Mouse (Mus musculus) limb, embryonic 13.5 days (tissue): ENCODE measurements at regions not wholly inside any gene's neighbourhood (a gene's known extent, or its start where the extent isn't known, plus 50 kb on each side); places are given as distances from the start of the nearest gene placed in this dataset.
A peak's percentile ranks its signal among the peaks of the same experiment; 100 is the strongest.

Experiments used
- ATAC-seq: fragments of 200-750 bp; cut with Nextera tagmentation; 2 replicates; pipeline ENCODE4 v1.8.0; 2017; ENCODE audit warnings: low read depth, moderate number of reproducible peaks, moderate TSS enrichment; ENCODE audit not compliant: low FRiP score
- H3K27ac ChIP-seq: fragments of 300-500 bp; sonication (generic); 2 replicates; pipeline ENCODE4 v1.5.1; 2015; ENCODE audit warnings: inconsistent platforms, mild to moderate bottlenecking, moderate library complexity
- H3K27me3 ChIP-seq: fragments of 300-500 bp; sonication (generic); 2 replicates; pipeline ENCODE4 v1.6.1; 2015; ENCODE audit warnings: mild to moderate bottlenecking, inconsistent platforms
- H3K36me3 ChIP-seq: fragments of 300-500 bp; sonication (generic); 2 replicates; pipeline ENCODE4 v1.6.1; 2015; ENCODE audit warnings: inconsistent platforms, mild to moderate bottlenecking, moderate library complexity
- H3K4me1 ChIP-seq: fragments of 300-500 bp; sonication (generic); 2 replicates; pipeline ENCODE4 v1.6.1; 2015; ENCODE audit warnings: inconsistent platforms
- H3K4me2 ChIP-seq: fragments of 300-500 bp; sonication (generic); replicated peaks from 2 replicates; pipeline ENCODE4 v1.6.1; 2015; ENCODE audit warnings: inconsistent platforms, mild to moderate bottlenecking, moderate library complexity
- H3K4me3 ChIP-seq: fragments of 300-500 bp; sonication (generic); 2 replicates; pipeline ENCODE4 v1.5.1; 2015; ENCODE audit warnings: moderate library complexity, mild to moderate bottlenecking, inconsistent platforms
- H3K9ac ChIP-seq: fragments of 300-500 bp; sonication (generic); 2 replicates; pipeline ENCODE4 v1.6.1; 2015; ENCODE audit warnings: mild to moderate bottlenecking, inconsistent platforms
- H3K9me3 ChIP-seq: fragments of 300-500 bp; sonication (generic); 2 replicates; pipeline ENCODE4 v1.6.1; 2016; ENCODE audit warnings: inconsistent platforms
- whole genome bisulfite sequencing: fragments of 180-500 bp; shearing (Covaris S2); methylation state at CpG from one replicate; pipeline ENCODE4 v1.1.7; 2015; 5-methylcytosine and 5-hydroxymethylcytosine counted together

GRCm38 (mm10) chr16:68017672-68018071 is 397.0 kb upstream of the Cadm2 start:
- Histone ChIP-seq H3K9ac (no peak overlapping the region), H3K4me1 (no peaks in the 10 kb centered on the region), H3K27ac (no peak overlapping the region), H3K4me3 (no peak overlapping the region), H3K9me3 (no peaks in the 10 kb centered on the region), H3K36me3 (no peaks in the 10 kb centered on the region), H3K4me2 (no peak overlapping the region), H3K27me3 (no peaks in the 10 kb centered on the region)
- WGBS, result 66% methylated on average over 4 of the region's 4 CpGs
- peak; percentile 44; the same call in 1 of the 2 replicates for ATAC-seq

GRCm38 (mm10) chr16:67989671-67990070 is 369.0 kb upstream of the Cadm2 start:
- H3K27me3 ChIP-seq, result no peaks in the 10 kb centered on the region
- no peak overlapping the region for H3K9ac ChIP-seq
- H3K4me2 ChIP-seq, result no peak overlapping the region
- H3K9me3 ChIP-seq, result no peaks in the 10 kb centered on the region
- H3K4me1 ChIP-seq, result no peaks in the 10 kb centered on the region
- H3K27ac ChIP-seq, result no peak overlapping the region
- ATAC-seq, result no peak
- no peaks in the 10 kb centered on the region for H3K36me3 ChIP-seq
- no peak overlapping the region for H3K4me3 ChIP-seq
- WGBS, result 89% methylated on average over 4 of the region's 4 CpGs

GRCm38 (mm10) chr16:67976565-67976964 is 355.9 kb upstream of the Cadm2 start:
- Histone ChIP-seq H3K27ac (no peak overlapping the region), H3K9ac (no peak overlapping the region), H3K27me3 (no peaks in the 10 kb centered on the region), H3K9me3 (no peaks in the 10 kb centered on the region), H3K4me2 (no peak overlapping the region), H3K4me1 (no peaks in the 10 kb centered on the region), H3K36me3 (no peaks in the 10 kb centered on the region), H3K4me3 (no peak overlapping the region)
- ATAC-seq, result no peak

- no peak overlapping the region for H3K4me2 ChIP-seq
- H3K27ac ChIP-seq, result no peak overlapping the region
- no peaks in the 10 kb centered on the region for H3K9me3 ChIP-seq
- no peaks in the 10 kb centered on the region for H3K4me1 ChIP-seq
- 78% methylated on average over 11 of the region's 11 CpGs for WGBS
- no peak for ATAC-seq
- no peaks in the 10 kb centered on the region for H3K27me3 ChIP-seq
- no peaks in the 10 kb centered on the region for H3K36me3 ChIP-seq
- H3K9ac ChIP-seq, result no peak overlapping the region
- no peak overlapping the region for H3K4me3 ChIP-seq
These were observed 347.8 kb upstream of the Cadm2 start for GRCm38 (mm10) chr16:67968311-67969145.

GRCm38 (mm10) chr16:67949112-67949511 is 328.4 kb upstream of the Cadm2 start:
- H3K4me1 ChIP-seq, result no peaks in the 10 kb centered on the region
- H3K9me3 ChIP-seq, result no peaks in the 10 kb centered on the region
- no peak overlapping the region for H3K4me3 ChIP-seq
- H3K27ac ChIP-seq, result no peak overlapping the region
- no peak for ATAC-seq
- H3K9ac ChIP-seq, result no peak overlapping the region
- H3K4me2 ChIP-seq, result no peak overlapping the region
- no peaks in the 10 kb centered on the region for H3K27me3 ChIP-seq
- H3K36me3 ChIP-seq, result no peaks in the 10 kb centered on the region

GRCm38 (mm10) chr16:67944406-67944805 is 323.7 kb upstream of the Cadm2 start:
- no peak for ATAC-seq
- no peak overlapping the region for H3K4me3 ChIP-seq
- H3K4me1 ChIP-seq, result no peaks in the 10 kb centered on the region
- no peak overlapping the region for H3K4me2 ChIP-seq
- H3K27me3 ChIP-seq, result no peaks in the 10 kb centered on the region
- H3K27ac ChIP-seq, result no peak overlapping the region
- H3K9me3 ChIP-seq, result no peaks in the 10 kb centered on the region
- no peak overlapping the region for H3K9ac ChIP-seq
- WGBS, result 68% methylated on average over 3 of the region's 3 CpGs
- H3K36me3 ChIP-seq, result no peaks in the 10 kb centered on the region

GRCm38 (mm10) chr16:67919175-67919574 is 298.5 kb upstream of the Cadm2 start:
- H3K36me3 ChIP-seq, result no peaks in the 10 kb centered on the region
- no peak overlapping the region for H3K9ac ChIP-seq
- no peaks in the 10 kb centered on the region for H3K4me1 ChIP-seq
- H3K4me2 ChIP-seq, result no peak overlapping the region
- 89% methylated on average over 2 of the region's 2 CpGs for WGBS
- no peak for ATAC-seq
- H3K27ac ChIP-seq, result no peak overlapping the region
- no peak overlapping the region for H3K4me3 ChIP-seq
- no peaks in the 10 kb centered on the region for H3K27me3 ChIP-seq
- no peaks in the 10 kb centered on the region for H3K9me3 ChIP-seq

GRCm38 (mm10) chr16:67871304-67872022 is 250.8 kb upstream of the Cadm2 start:
- no peak for ATAC-seq
- no peak overlapping the region for H3K27ac ChIP-seq
- 67% methylated on average over 1 of the region's 1 CpGs for WGBS
- H3K27me3 ChIP-seq, result no peaks in the 10 kb centered on the region
- no peaks in the 10 kb centered on the region for H3K9me3 ChIP-seq
- H3K9ac ChIP-seq, result no peak overlapping the region
- no peaks in the 10 kb centered on the region for H3K36me3 ChIP-seq
- no peak overlapping the region for H3K4me3 ChIP-seq
- H3K4me2 ChIP-seq, result no peak overlapping the region
- no peaks in the 10 kb centered on the region for H3K4me1 ChIP-seq

GRCm38 (mm10) chr16:67850201-67850600 is 229.5 kb upstream of the Cadm2 start:
- no peak for ATAC-seq
- no peaks in the 10 kb centered on the region for H3K36me3 ChIP-seq
- H3K27me3 ChIP-seq, result no peaks in the 10 kb centered on the region
- 70% methylated on average over 2 of the region's 2 CpGs for WGBS
- no peaks in the 10 kb centered on the region for H3K9me3 ChIP-seq
- no peak overlapping the region for H3K4me3 ChIP-seq
- no peaks in the 10 kb centered on the region for H3K4me1 ChIP-seq
- no peak overlapping the region for H3K27ac ChIP-seq
- H3K9ac ChIP-seq, result no peak overlapping the region
- no peak overlapping the region for H3K4me2 ChIP-seq

GRCm38 (mm10) chr16:67844481-67844880 is 223.8 kb upstream of the Cadm2 start:
- no peak overlapping the region for H3K4me2 ChIP-seq
- no peak overlapping the region for H3K9ac ChIP-seq
- ATAC-seq, result no peak
- H3K27ac ChIP-seq, result no peak overlapping the region
- H3K4me1 ChIP-seq, result no peaks in the 10 kb centered on the region
- no peaks in the 10 kb centered on the region for H3K36me3 ChIP-seq
- 88% methylated on average over 5 of the region's 5 CpGs for WGBS
- H3K4me3 ChIP-seq, result no peak overlapping the region
- no peaks in the 10 kb centered on the region for H3K9me3 ChIP-seq
- no peaks in the 10 kb centered on the region for H3K27me3 ChIP-seq

GRCm38 (mm10) chr16:67797236-67797635 is 176.5 kb upstream of the Cadm2 start:
- H3K9ac ChIP-seq, result no peak overlapping the region
- H3K9me3 ChIP-seq, result no peaks in the 10 kb centered on the region
- no peaks in the 10 kb centered on the region for H3K36me3 ChIP-seq
- H3K4me2 ChIP-seq, result no peak overlapping the region
- ATAC-seq, result no peak
- H3K4me1 ChIP-seq, result no peaks in the 10 kb centered on the region
- no peak overlapping the region for H3K27ac ChIP-seq
- H3K27me3 ChIP-seq, result no peaks in the 10 kb centered on the region
- H3K4me3 ChIP-seq, result no peak overlapping the region

GRCm38 (mm10) chr16:67776091-67776490 is 155.4 kb upstream of the Cadm2 start:
- no peak overlapping the region for H3K4me2 ChIP-seq
- no peaks in the 10 kb centered on the region for H3K27me3 ChIP-seq
- WGBS, result 43% methylated on average over 3 of the region's 3 CpGs
- no peak overlapping the region for H3K27ac ChIP-seq
- H3K9ac ChIP-seq, result no peak overlapping the region
- no peaks in the 10 kb centered on the region for H3K36me3 ChIP-seq
- ATAC-seq, result no peak
- H3K9me3 ChIP-seq, result no peaks in the 10 kb centered on the region
- no peaks in the 10 kb centered on the region for H3K4me1 ChIP-seq
- no peak overlapping the region for H3K4me3 ChIP-seq

GRCm38 (mm10) chr16:67769114-67769513 is 148.4 kb upstream of the Cadm2 start:
- Histone ChIP-seq H3K4me1 (no peaks in the 10 kb centered on the region), H3K4me3 (no peak overlapping the region), H3K27ac (no peak overlapping the region), H3K4me2 (no peak overlapping the region), H3K27me3 (no peaks in the 10 kb centered on the region), H3K9ac (no peak overlapping the region), H3K36me3 (no peaks in the 10 kb centered on the region), H3K9me3 (no peaks in the 10 kb centered on the region)
- no peak for ATAC-seq
- 60% methylated on average over 5 of the region's 5 CpGs for WGBS
